Mouse (Mus musculus) cerebellum, adult 18-20 months (tissue): Measurements from ENCODE around the gene Fgf23.

Experiments used
- DNase-seq, 2 experiments: peaks; one replicate each; pipeline ENCODE4 v3.0.0; 2021

The Fgf23 gene

DNA sequence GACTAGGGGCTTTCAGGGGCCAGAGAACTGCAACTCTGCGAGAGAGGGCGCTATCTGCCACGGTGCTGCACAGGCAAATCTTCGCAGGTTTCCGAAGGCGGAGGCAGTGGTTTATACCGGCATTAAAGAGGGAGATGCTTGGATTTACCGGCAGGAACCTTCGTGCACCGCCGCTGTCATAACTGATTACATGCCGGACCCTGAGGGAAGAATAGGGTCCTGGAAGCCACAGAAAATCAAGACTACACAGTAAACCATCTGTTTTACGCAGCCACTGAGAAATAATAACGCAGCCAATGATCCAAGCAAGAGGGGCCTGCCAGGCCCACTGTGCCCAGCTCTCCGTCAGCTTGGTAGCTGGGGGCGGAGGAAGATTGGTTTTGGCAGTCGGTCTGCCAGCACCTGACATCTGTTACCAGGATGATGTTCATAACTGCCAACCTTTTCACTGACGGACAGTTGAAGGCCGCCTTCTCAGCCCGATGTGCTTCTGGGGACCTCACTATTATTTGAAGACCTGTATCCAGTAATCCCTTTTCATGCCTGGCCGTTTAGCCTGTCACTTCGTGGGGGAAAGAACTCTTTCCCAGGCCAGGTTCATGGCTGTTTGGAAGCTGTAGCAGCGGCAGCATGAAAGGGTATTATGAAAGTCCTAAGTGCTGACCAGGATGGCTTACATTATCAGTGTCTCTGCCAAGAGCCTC, 42.2 kb downstream of the Fgf23 start:
- no peak for DNase-seq

DNA sequence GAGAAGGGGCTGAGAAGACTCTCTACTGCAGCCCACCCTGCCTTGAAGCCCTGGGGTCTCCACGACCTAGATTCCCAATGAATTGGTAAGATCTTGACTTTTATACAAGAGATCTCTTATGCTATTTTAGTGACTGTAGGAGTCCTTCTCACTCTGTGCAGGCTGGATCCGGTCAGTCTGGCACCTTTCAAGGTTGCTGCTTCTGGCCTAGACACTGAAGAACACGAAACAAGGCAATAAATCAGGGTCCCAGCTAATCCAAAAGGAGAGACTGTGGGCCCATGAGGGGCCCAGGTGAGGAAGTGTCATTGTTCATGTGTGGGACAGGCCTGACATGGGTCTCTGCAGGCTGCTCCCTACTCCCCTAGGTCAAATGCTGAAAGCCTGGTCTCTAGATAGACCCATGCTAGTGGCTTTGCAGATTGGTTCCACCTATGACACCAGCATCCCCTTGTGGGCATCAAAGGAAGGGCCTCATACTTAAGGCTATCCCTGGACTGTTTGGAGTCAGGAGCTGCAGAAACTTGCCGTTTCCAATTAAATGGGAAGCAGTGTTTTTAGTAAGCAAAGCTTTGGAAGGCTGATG, 49.6 kb downstream of the Fgf23 start:
- DNase-seq: no peak

DNA sequence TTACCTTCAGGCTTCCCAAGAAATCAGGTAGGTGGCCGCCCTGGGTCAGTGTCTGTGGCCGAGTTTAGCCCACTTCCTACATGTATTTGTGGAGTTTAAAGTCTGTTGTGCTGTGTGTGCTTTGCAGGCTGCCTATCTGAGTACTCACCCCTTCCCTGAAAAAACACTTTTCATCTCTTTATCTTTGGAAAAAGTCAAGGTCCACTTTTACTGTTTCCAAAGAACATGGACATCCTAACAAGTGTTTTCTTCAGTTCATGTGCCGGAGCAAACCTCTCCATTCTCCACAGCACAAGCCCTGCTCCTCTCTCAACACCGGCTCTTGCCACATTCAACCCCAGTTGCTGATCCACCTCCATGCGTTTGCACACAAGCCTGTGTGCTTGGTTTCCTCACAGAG, 50.3 kb downstream of the Fgf23 start:
- DNase-seq: no peak

DNA sequence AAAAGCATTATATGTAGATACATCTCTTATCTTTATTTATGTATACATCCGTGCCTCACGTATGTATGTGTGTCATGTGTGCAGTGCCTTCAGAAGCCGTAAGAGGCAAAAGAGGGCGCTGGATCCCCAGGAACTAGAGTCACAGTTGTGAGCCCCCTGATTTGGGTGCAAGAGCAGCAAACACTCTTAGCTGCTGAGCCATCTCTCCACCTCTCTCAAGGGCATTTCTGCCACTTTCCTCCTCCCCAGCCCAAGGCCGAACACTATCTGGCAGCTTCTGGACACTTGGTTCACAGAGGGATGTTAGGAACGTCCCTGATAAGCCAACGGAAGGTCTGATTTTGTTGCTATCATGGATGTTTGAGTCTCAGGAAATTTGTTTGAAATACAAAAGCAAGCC, 50.8 kb downstream of the Fgf23 start:
- no peak for DNase-seq

DNA sequence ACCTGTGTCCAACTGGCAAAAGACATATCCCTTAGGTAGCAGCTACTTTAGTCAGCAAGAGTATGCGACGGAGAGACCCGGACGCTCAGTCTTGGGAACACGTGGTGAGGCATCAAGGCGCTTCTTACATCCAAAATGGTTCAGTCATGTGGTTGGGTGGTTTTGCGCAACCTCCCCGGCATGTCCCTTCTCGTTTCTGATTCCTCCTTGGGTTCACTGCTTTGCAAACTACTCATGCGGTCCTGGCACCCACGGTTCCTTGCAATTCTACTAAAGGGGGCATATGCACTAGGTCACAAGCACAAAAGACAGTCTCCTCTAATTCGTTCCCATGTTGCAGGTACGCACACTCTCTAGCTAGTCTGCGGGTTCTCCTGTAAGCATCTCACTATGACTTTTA, 57.0 kb downstream of the Fgf23 start:
- DNase-seq: no peak

DNA sequence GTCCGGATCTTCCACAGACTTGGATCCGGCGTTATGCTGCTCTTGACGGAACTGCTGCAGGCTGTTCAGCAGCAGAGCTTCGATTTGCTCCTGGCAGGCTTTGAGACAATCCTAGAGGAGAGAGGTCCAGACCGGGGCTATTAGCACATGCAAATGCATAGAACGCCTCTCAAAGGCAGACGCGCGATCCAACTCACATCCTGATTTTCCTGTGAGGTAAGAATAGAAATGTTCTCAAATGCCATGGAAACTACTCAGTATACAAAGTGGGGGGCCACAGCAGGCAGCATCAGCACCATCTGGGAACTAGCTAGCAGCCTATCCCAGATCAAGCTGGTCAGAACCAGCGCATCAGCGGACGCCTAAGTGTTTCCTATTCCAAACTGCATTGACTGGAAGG, 57.7 kb downstream of the Fgf23 start:
- DNase-seq: no peak
